Mouse (Mus musculus): ENCODE measurements around the gene Calhm3.

Calhm3 gene

DNA sequence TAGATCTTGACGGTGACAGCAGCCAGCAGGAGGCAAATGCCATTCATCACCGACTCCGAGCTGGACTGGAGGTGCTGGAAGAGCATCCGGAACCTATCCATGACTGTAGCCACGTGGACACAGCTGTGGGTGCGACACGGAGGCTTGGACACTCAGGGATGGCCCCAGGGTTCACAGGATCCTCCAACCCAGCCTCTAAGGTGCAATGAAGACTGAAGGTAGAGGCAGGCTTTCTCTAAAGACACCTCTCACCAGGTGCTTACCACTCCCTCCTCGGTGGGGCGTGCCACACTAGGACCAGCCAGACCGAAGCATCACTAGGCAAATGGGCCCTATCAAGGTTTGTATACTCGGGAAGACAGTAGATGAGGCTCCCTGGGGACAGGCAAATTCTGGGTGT, at the start of gene Calhm3:
TSS of gene Calhm3 (minus strand) at position 101 of the 400 bp plus-strand sequence.
- DNase-seq (ENCODE audit: low read depth) = no peak

- no peak for DNase-seq (ENCODE audit: low read depth)
Observed at GRCm38 (mm10) chr19:47206126-47206525, 48.6 kb upstream of the Calhm3 start.

- no peak for DNase-seq (ENCODE audit: low read depth)
Observed at GRCm38 (mm10) chr19:47204653-47205052, 47.1 kb upstream of the Calhm3 start.

- DNase-seq (ENCODE audit: low read depth) = no peak
Observed at GRCm38 (mm10) chr19:47203042-47203441, 45.5 kb upstream of the Calhm3 start.

GRCm38 (mm10) chr19:47202429-47202828, 44.9 kb upstream of the Calhm3 start:
- no peak for DNase-seq (ENCODE audit: low read depth)

DNA sequence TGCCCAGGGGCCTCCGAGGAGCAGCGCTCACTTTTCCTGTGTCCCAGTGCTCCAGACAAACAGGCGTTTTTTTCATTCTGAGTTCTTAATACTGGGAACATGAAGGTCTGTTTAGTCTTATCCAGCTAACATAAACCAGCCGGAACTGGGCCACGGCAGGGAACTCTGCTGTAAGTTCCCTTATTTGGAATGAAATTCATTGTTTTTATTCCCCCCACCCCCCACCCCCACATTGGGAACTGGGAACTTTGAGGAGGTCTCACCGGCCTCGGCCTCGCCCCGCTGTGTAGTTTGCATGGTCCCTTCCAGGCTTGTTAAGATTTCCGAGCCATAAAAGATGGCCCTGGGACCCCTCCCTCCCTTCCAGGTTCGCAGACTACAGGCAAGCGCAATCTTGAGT, 44.4 kb upstream of the Calhm3 start:
- no peak for DNase-seq (ENCODE audit: low read depth)

DNA sequence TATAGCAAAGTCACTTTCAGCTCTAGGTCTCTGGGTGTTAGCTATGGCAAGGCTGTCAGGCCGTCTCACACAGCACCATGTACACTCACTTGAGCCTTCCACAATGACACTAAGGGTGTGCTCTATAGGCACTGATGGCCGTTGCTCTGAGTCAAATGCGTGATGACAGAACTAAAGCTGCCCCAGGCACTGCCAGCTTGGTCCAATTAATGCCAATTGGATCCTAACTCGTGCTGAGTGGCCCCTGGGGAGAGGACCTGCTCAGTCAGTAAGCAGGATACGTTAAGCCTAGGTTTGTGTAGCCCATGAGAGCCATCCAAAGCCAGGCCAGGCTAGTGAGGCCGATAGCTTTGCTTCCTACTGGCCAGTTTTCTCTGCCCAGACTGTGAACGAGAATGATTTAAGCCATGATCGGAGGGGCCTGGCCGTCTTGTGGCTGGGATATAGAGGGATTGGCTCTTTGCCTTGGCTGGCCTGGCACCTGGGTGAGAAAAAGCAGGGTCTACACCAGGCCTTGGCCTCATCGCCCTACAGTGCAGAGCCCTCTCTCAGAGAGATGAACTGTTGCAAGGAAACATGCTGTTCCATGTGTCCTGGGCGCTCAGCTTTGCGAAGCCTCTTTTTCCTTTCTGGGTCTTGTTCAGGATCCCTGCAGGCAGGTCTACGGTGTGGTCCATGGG, 41.2 kb upstream of the Calhm3 start:
- no peak for DNase-seq (ENCODE audit: low read depth)

DNA sequence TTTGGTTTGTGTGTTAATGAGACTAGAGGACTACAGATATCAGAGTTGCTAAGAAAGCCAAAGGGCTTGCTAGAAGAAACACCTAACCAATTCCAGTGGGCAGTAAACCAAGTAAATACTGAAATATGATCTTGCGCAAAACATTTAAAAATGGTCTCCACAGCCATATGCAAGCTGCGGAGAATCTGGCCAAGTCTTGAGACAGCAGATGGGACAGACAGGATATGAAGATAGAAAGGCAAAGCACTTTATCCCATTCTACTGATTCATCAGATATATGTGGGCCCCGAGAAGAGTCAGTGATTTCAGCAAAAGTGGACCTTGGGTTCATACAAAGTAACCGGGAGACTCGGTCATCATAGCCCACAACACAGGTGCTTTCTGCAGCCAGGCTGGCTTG, 34.6 kb upstream of the Calhm3 start:
- DNase-seq (ENCODE audit: low read depth) = no peak

DNA sequence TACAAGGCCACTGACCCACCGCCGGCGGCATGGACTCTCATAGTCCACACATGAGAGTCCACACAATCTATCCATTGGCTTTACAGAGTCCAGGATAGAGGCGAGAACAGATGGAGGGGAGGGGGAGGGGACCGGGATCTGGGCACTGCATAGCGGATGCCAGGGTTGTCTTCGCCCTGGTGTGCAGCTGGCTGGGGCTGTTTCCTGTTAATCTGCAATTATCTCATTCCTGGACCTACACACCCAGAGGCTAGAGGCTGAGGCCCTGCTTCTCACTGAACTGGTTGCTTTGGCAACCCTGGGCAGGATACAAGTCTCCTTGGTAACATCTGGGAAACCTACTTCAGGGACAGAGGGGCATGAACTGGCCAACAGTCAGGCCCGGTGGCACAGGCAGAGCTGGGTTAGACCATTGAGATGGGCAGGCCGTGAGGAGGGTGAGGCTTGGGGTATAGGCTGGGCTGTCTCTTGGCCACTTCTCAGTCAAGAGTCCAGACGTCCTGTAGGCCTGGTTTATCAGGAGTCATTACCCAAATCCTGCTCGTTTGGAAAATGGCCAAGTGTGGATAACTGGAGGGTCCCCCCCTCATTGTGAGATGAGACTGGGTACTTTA, 31.1 kb upstream of the Calhm3 start:
- DNase-seq (ENCODE audit: low read depth) = no peak

DNA sequence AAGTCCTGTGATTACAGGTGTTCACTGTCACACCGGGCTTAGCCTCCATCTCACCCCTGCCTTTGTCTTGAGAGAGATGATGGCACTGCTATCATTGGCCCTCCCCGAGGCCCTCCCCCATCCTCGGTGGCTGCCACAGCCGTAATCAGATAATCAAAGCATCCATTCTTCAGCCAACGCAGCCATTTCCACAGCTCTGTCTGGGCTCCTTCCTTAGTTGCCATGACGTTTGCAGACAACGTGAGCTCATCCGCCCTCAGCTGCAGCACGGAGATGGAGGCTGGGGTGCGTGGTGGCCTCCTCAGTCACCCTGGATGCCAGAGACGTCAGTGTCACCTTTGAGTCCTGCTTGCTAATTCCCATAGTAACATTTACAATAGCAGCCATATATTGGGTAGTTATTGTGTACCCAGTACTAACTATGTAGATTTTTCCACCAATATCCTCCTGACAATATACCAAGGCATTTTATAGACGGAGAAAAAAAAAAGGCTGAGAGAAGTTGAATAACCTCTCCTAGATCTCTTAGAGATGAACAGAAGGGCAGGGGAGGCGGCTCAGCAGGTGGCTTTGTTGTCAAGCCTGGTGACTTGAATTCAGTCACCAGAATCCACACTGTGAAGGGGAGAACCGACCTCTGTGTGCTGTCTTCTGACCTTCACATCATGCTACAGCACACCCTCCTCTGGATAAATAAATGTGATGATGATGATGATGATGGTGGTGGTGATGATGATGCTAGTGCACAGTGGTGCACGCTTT, 29.1 kb upstream of the Calhm3 start:
- no peak for DNase-seq (ENCODE audit: low read depth)

DNA sequence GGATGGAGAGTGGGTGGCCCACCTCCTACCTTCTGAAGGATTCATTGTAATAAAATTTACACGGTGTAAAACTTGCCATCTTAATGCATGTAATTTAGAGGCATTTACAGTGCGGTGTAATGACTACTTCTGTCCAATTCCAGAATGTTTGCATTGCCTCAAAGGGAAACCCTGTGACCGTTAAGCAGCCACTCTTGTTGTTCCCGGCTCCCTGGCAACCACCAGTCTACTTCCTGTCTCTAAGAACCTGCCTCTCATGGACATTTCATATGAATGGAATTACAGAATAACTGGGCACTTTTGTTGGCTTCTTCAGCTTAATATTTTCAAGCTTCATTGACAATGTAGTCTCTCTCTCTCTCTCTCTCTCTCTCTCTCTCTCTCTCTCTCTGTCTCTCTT, 27.2 kb upstream of the Calhm3 start:
- DNase-seq (ENCODE audit: low read depth) = no peak

- DNase-seq (ENCODE audit: low read depth) = no peak
Observed at GRCm38 (mm10) chr19:47184221-47184620, 26.7 kb upstream of the Calhm3 start.

DNA sequence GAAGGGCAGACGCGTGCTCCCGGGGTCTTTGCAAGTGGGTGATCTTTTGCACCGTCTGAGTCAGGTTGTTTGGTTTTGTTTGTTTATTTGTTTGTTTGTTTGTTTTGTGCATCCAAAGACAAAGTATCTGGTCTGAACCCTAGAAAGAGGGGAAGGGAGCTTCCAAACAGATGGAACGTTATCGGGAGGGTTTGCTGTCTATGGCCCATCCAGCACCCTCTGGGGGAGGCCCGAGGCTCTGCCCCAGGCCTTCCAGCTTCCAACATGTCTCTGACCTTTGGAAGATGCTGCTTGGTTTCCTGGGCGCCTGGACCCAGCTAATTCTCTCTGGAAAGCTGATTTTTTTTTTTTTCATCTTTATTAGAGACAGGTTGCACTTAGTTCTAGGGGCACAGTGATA, 22.4 kb upstream of the Calhm3 start:
- DNase-seq (ENCODE audit: low read depth) = no peak

- no peak for DNase-seq (ENCODE audit: low read depth)
Observed at GRCm38 (mm10) chr19:47179272-47179809, 21.8 kb upstream of the Calhm3 start.

DNA sequence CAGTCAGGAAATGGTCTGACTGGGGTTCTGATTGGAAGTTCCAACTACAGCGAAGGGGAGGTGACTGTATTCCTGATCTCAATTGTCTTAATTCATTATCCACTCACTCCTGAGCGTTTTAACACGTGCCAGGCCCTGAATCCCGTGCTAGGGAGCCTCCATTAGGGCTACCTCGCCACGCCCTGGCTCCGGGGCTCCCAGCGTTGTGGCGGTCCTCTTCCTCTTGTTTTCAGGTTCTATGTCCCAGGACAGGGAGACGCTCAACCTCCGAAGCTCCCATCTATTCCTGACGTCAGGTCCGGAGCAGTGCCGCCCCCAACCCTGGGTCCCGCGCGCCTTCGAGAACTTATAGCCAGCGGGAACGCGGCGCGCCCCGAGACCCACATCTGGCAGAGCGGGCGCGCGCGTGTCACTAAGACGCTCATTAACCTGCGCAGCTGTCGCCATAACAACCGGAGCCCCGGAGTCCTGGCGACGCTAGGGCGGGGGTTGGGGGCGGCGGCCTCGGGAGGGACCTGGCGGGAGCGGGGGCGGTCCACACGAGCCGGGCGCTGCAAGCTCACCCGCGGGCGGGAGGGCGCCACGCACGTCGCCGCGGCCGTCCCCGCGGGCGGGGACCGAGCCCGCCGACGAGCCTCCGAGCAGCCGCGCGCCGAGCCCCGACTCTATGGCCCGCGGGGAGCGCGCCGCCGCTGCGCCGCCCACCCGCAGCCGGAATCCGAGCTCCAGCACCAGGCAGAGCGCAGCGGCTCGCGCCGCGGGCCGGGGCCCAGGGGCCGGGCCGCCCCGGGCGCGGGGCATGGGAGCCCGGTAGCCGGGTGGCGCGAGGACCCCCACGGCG, 21.1 kb upstream of the Calhm3 start, which contains the start of gene Neurl1a:
TSS of gene Neurl1a (plus strand) at position 390 of the 841 bp plus-strand sequence.
- no peak for DNase-seq (ENCODE audit: low read depth)

DNA sequence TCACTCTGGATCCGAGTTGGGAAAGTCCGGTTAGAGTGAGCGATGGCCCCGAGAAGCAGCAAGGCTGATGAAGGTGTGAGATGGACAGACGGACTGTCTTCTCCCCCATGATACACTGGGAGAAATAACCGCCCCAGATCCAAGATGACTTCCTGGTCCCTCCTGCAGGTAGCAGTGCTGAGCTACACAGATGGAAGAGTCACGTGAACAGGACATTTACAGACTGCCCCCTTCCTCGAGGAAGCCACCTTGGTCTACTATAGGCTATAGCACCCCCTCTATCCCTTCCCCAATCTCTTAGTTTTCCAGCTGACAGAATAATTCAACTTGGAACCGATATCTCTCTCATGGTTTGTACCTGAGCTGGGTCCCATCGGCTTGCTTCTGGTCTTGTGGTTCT, 20.4 kb upstream of the Calhm3 start:
- DNase-seq (ENCODE audit: low read depth) = no peak

GRCm38 (mm10) chr19:47176916-47177505, 19.4 kb upstream of the Calhm3 start:
- no peak for DNase-seq (ENCODE audit: low read depth)

DNA sequence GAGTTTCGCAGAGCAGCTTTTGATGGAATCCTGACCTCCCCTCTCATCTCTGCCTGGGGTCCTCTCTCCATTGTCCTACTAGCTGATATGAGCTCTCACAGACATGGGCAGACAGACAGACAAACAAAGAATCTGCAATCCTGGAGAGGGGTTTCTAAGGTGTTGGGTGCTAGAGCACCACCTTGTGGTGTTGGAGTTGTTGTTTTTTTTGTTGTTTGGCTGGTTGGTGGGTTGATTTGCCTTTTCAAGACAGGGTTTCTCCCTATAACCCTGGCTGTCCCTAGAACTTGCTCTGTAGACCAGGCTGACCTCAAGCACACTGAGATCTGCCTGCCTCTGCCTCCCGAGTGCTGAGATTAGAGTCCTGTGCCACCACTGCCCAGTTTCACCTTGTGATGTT, 17.9 kb upstream of the Calhm3 start:
- DNase-seq (ENCODE audit: low read depth) = no peak

DNA sequence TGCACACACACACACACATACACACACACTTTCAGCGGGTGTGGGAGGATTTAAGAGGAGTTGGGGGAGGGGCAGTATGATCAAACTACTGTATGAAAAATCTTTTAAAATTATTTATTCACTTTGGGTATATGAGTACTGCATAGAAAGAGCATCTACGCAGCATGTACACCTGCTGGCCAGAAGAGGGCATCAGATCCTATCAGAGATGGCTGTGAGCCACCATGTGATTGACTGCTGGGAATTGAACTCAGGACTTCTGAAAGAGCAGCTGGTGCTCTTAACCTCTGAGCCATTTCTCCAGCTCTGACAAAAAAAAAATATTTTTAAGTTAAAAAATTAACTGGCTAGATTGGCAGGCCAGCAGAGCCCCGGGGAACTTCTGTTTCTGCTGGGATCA, 17.0 kb upstream of the Calhm3 start:
- DNase-seq (ENCODE audit: low read depth) = peak; percentile 26

GRCm38 (mm10) chr19:47168793-47169412, 11.3 kb upstream of the Calhm3 start:
- DNase-seq (ENCODE audit: low read depth) = peak; percentile 84

- DNase-seq (ENCODE audit: low read depth) = peak; percentile 73
Observed at GRCm38 (mm10) chr19:47168223-47168622, 10.7 kb upstream of the Calhm3 start.
